ENCODE assay signal across 8 mouse cellular contexts in the genomic region with DNA sequence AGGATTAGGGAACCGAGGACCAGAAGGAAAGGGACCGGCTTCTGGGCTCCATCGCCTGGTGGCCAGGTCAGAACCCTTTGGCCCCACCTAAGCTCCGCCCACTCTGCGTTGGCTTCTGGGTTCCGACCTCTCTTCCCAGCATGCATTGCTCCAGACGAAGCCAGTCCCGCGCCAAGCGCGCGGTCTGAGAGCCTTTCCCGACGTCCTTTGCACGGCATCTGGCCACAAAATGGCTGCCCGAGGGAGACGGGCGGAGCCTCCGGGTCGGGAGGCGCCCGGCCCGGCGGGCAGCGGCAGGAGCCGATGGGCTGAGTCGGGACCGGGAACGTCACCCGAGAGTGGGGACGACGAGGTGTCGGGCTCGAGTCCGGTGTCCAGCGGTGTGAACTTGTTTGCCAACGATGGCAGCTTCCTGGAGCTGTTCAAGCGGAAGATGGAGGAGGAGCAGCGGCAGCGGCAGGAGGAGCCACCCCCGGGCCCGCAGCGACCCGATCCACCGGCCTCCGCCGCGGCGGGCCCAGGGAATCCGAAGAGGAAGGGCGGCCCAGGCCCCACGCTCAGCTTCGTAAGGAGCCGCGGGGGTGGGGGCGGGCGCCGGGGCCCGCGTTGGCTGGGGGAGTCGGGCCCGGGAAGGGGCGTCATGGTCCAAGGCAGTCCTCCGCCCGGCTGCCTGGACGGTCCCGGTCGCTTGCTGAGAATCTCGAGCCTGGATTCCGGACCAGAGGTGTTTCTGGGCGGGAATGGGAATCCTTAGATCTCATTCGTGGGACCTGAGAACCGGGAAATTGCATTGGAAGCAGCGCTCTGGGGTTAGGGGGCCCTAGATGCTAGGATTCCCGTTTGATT. TPM values are rescaled to one million over a fixed set of nuclear protein-coding genes. Genes with fewer than 3 reads are reported as not detected.
DNase-seq lines count a peak whose midpoint lies in the region; ATAC-seq and TF ChIP-seq lines count a peak whose summit lies in the region.

TSS of gene Trir (plus strand) at position 154 of the 846 bp plus-strand sequence.

- H3K27me3 ChIP-seq in embryonic facial prominence, embryonic 14.5 days (replicated peaks; ENCODE audit: control insufficient read depth, insufficient read depth, low read length), result no peaks in the 10 kb centered on the region
- H3K27me3 ChIP-seq in limb, embryonic 14.5 days (ENCODE audit: control insufficient read depth, insufficient read depth, low read length), result no peaks in the 10 kb centered on the region
- no peaks in the 10 kb centered on the region for H3K27me3 ChIP-seq in midbrain, postnatal 0 days (ENCODE audit: insufficient read depth, low read length)

- peak within 1 kb of the TSS; percentile 99 for H3K9ac ChIP-seq in embryonic facial prominence, embryonic 14.5 days (ENCODE audit: low read depth, low read length)
- H3K9ac ChIP-seq in limb, embryonic 14.5 days (ENCODE audit: low read depth, low read length, severe bottlenecking), result peak within 1 kb of the TSS; percentile 97
- H3K9ac ChIP-seq in midbrain, postnatal 0 days (replicated peaks; ENCODE audit: low read length, poor library complexity, severe bottlenecking), result peak within 1 kb of the TSS; percentile 99

- no peak for TF ChIP-seq CTCF in midbrain, postnatal 0 days (IDR thresholded peaks at IDR 0.05)

- under 1% methylated on average over 54 of the region's 75 CpGs for WGBS in embryonic facial prominence, embryonic 14.5 days
- 0% methylated on average over 49 of the region's 75 CpGs for WGBS in limb, embryonic 14.5 days
- under 1% methylated on average over 70 of the region's 75 CpGs for WGBS in midbrain, postnatal 0 days

- peak within 1 kb of the TSS; percentile 98 for H3K4me3 ChIP-seq in embryonic facial prominence, embryonic 14.5 days (ENCODE audit: low read depth, low read length)
- H3K4me3 ChIP-seq in limb, embryonic 14.5 days (replicated peaks; ENCODE audit: low read length), result peak within 1 kb of the TSS; percentile 100
- H3K4me3 ChIP-seq in midbrain, postnatal 0 days (ENCODE audit: low read depth, low read length), result peak within 1 kb of the TSS; percentile 98

- peak; percentile 94; the same call in 1 of the 2 replicates for TF ChIP-seq POLR2A in limb, embryonic 14.5 days (IDR thresholded peaks at IDR 0.05; ENCODE audit: borderline replicate concordance, extremely low read depth, insufficient read depth, insufficient read length)

- H3K4me1 ChIP-seq in embryonic facial prominence, embryonic 14.5 days (ENCODE audit: control insufficient read depth, insufficient read depth, low read length), result peaks cover 15% of the 10 kb centered on the region
- H3K4me1 ChIP-seq in limb, embryonic 14.5 days (ENCODE audit: control insufficient read depth, insufficient read depth, low read length), result peaks cover 30% of the 10 kb centered on the region
- peaks cover 11% of the 10 kb centered on the region for H3K4me1 ChIP-seq in midbrain, postnatal 0 days (ENCODE audit: insufficient read depth, low read length)

- H3K9me3 ChIP-seq in embryonic facial prominence, embryonic 14.5 days (ENCODE audit: control insufficient read depth, low read length), result no peaks in the 10 kb centered on the region
- H3K9me3 ChIP-seq in limb, embryonic 14.5 days (ENCODE audit: control insufficient read depth, low read length), result no peaks in the 10 kb centered on the region
- no peaks in the 10 kb centered on the region for H3K9me3 ChIP-seq in midbrain, postnatal 0 days (ENCODE audit: low read length)

- peak; percentile 83 for ATAC-seq in embryonic facial prominence, embryonic 14.5 days (ENCODE audit: low read depth)
- ATAC-seq in limb, embryonic 14.5 days (ENCODE audit: low FRiP score, low read depth), result peak; percentile 84
- ATAC-seq in midbrain, postnatal 0 days (ENCODE audit: low FRiP score), result peak; percentile 74

- peaks cover 52% of the 10 kb centered on the region for H3K36me3 ChIP-seq in embryonic facial prominence, embryonic 14.5 days (ENCODE audit: control insufficient read depth, insufficient read depth, low read length)
- peaks cover 46% of the 10 kb centered on the region for H3K36me3 ChIP-seq in limb, embryonic 14.5 days (ENCODE audit: control insufficient read depth, insufficient read depth, low read length)
- peaks cover 27% of the 10 kb centered on the region for H3K36me3 ChIP-seq in midbrain, postnatal 0 days (ENCODE audit: insufficient read depth, low read length)

- H3K4me2 ChIP-seq in embryonic facial prominence, embryonic 14.5 days (ENCODE audit: low read depth, low read length), result peak within 1 kb of the TSS; percentile 63
- H3K4me2 ChIP-seq in limb, embryonic 14.5 days (replicated peaks; ENCODE audit: low read depth, low read length, severe bottlenecking), result peak within 1 kb of the TSS; percentile 89
- peak within 1 kb of the TSS; percentile 92 for H3K4me2 ChIP-seq in midbrain, postnatal 0 days (ENCODE audit: low read depth, low read length, poor library complexity, severe bottlenecking)

- peak within 1 kb of the TSS; percentile 93 for H3K27ac ChIP-seq in embryonic facial prominence, embryonic 14.5 days (replicated peaks; ENCODE audit: low read depth, low read length)
- peak within 1 kb of the TSS; percentile 88 for H3K27ac ChIP-seq in limb, embryonic 14.5 days (replicated peaks; ENCODE audit: low read depth, low read length)
- peak within 1 kb of the TSS; percentile 94 for H3K27ac ChIP-seq in midbrain, postnatal 0 days (ENCODE audit: low read depth, low read length)

- DNase-seq in 3T3-L1 (ENCODE audit: low read depth, low spot score), result peak; percentile 99
- DNase-seq in adrenal gland, postnatal 4 days (ENCODE audit: low spot score in 2 of 2), result peak; percentile 83 to 94
- DNase-seq in embryonic facial prominence, embryonic 14.5 days (ENCODE audit: low spot score), result peak; percentile 98
- peak; percentile 98 for DNase-seq in heart, adult 8-10 months (ENCODE audit: low spot score)
- peak; percentile 98 for DNase-seq in kidney, adult 9 months
- peak; percentile 98 for DNase-seq in limb, embryonic 14.5 days (ENCODE audit: low spot score)
- peak; percentile 98 for DNase-seq in midbrain, postnatal 0 days (ENCODE audit: low spot score)
- peak; percentile 95 for DNase-seq in spleen, postnatal 14 days (ENCODE audit: low spot score in 2 of 2)

RNA-seq across cellular contexts. Expression of gene Trir, which starts in this region (rescaled TPM):
- 100 to 1,000 TPM; 179 to 188 TPM for total RNA-seq in adrenal gland, postnatal 4 days (2021)
- polyA plus RNA-seq in embryonic facial prominence, embryonic 14.5 days (2014; fragmentation: Nextera tagmentation; extraction: Ambion mirVana), result 127 and 133 TPM in 2 replicates
- 10 to 100 TPM; 76.6 to 90.6 (median 78.6) TPM for total RNA-seq in heart, adult 8-10 months (2022)
- polyA plus RNA-seq in limb, embryonic 14.5 days (2012; rRNA removed), result 163 and 168 TPM in 2 replicates
- polyA plus RNA-seq in limb, embryonic 14.5 days (2014; fragmentation: Nextera tagmentation; extraction: Ambion mirVana), result 135 and 156 TPM in 2 replicates
- 266 and 292 TPM in 2 replicates for total RNA-seq in midbrain, postnatal 0 days (2014; rRNA removed)
- 144 and 145 TPM in 2 replicates for polyA plus RNA-seq in midbrain, postnatal 0 days (2015; fragmentation: Nextera tagmentation; extraction: Ambion mirVana)

Comparison
In these comparisons a context has a peak if more than half of its experiments do, and no peak if none do; other contexts are left out.
1. Peak in every context shown above with its lines: DNase-seq, ATAC-seq, H3K4me3 ChIP-seq and H3K27ac ChIP-seq.